Mouse (Mus musculus): ENCODE measurements around the gene Tcf12.

DNA sequence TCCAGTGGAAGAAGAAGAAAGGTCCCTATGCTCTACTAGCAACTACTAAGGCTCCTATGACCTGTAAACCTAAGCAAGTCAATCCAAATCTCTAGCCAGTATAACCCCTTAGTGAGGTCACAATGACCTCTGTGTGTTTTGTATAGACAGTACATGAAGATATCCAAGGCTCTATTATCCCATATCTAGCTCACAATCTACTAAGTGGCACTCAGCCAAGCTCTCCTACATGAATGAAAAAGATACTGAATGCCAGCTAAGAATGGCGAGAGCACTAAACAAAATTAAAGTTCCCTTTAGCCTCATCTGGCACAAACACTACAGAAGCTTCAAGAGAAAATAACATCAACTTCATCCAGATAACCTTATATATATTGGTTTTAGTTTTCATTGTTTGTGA, 103.0 kb downstream of the Tcf12 start:
- no peak for TF ChIP-seq CTCF (IDR thresholded peaks at IDR 0.05; ENCODE audit: insufficient read depth, low read length)
- TF ChIP-seq POLR2A (IDR thresholded peaks at IDR 0.05; ENCODE audit: borderline replicate concordance, extremely low read depth, low read depth, low read length), result no peak
